In genomic region chr3:15886380-15886779, GRCm38 (mm10) we compare ENCODE assay signal across 16 mouse cellular contexts.
"Had no signal": no experiment of that assay in that cellular context is flagged by ENCODE, and none has a peak within 500 bp of the region (broad histone marks: within the 10 kb centered on the region; RNA-seq: fewer than 3 reads in every experiment).

No protein-coding gene starts in this region.

- DNase-seq: heart, postnatal 10 days; heart, postnatal 14 days; heart, postnatal 36 days; heart, postnatal 4 days; kidney, adult 11 months; kidney, adult 18-20 months; kidney, adult 2 months; kidney, adult 8-10 months; kidney, adult 9 months; kidney, postnatal 10 days; kidney, postnatal 14 days; kidney, postnatal 25 days; kidney, postnatal 36 days; kidney, postnatal 4 days; layer of hippocampus, adult 9-11 months; layer of hippocampus, postnatal 36 days had no signal
